Mouse (Mus musculus): ENCODE results near the gene Olfr832.
"Not testable (repeated sequence)": the region's sequence is repeated elsewhere in the genome, so short reads cannot be mapped to it uniquely, and the experiment has no call there.

Gene Olfr832

GRCm38 (mm10) chr9:18936822-18937221 lies at the start of gene Olfr832:
TSS of gene Olfr832 (plus strand) at chr9:18937122.
- not testable (repeated sequence) for DNase-seq (ENCODE audit: low spot score)

- DNase-seq (ENCODE audit: low spot score) = not testable (repeated sequence)
Measured at GRCm38 (mm10) chr9:18907699-18908098, 29.2 kb upstream of the Olfr832 start.

- DNase-seq (ENCODE audit: low spot score) = not testable (repeated sequence)
Measured at GRCm38 (mm10) chr9:18927921-18928320, 9.0 kb upstream of the Olfr832 start.

- no peak for DNase-seq (ENCODE audit: low spot score)
Measured at GRCm38 (mm10) chr9:18962021-18962420, 25.1 kb downstream of the Olfr832 start.

- DNase-seq (ENCODE audit: low spot score) = no peak
Measured at GRCm38 (mm10) chr9:18987690-18988089, 50.8 kb downstream of the Olfr832 start, which contains the start of gene Olfr834. TSS of gene Olfr834 (plus strand) at chr9:18987990.

Measured in ovary, postnatal 14 days (tissue).